Mouse (Mus musculus) olfactory bulb, adult 2 months (tissue): Measurements from ENCODE around the gene Cdh12.

Experiments
- CTCF ChIP-seq: fragments of 200-500 bp; IDR thresholded peaks from 2 replicates; pipeline ENCODE4 v1.5.1; 2012; ENCODE audit warnings: low read depth, mild to moderate bottlenecking, low read length, moderate library complexity; ENCODE audit not compliant: insufficient read depth
- POLR2A ChIP-seq: fragments of 200-500 bp; IDR thresholded peaks from 2 replicates; pipeline ENCODE4 v1.6.1; 2012; ENCODE audit warnings: mild to moderate bottlenecking, low read depth, low read length, moderate library complexity; ENCODE audit not compliant: insufficient read depth

- TF ChIP-seq POLR2A (no peak), CTCF (no peak)
Measured at GRCm38 (mm10) chr15:20667989-20668388, 218.9 kb downstream of the Cdh12 start.
